Mouse (Mus musculus): ENCODE data around the gene Trpv4.

DNA sequence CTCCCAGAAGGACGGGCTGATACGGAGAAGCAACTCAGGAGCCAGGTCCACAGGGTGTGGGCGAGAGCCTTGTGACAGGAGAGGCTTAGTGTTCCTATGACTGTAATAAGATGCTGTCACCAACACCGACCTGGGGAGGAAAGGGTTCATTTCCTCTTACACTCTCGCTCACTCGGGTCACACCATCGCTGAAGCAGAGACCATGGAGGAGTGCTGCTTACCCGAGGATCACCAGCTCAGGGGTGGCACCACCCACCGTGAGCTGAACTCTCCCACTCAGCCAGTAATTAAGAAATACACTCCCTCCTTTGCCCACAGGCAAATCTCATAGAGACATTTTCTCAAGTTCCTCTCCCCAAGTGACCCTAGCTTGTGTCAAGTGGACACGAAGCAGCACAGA is 69.8 kb downstream of the Trpv4 start:
- TF ChIP-seq POLR2A (IDR thresholded peaks at IDR 0.05; ENCODE audit: borderline replicate concordance, low read depth, low read length) (no peak), CTCF (IDR thresholded peaks at IDR 0.05; ENCODE audit: low read depth, low read length) (no peak)

Measured in bone marrow macrophage, adult 2 months (primary cell).